Mouse (Mus musculus): ENCODE measurements at regions not wholly inside any gene's neighbourhood (a gene's known extent, or its start where the extent isn't known, plus 50 kb on each side); places are given as distances from the start of the nearest gene placed in this dataset.
A peak's percentile ranks its signal among the peaks of the same experiment; 100 is the strongest.

DNA sequence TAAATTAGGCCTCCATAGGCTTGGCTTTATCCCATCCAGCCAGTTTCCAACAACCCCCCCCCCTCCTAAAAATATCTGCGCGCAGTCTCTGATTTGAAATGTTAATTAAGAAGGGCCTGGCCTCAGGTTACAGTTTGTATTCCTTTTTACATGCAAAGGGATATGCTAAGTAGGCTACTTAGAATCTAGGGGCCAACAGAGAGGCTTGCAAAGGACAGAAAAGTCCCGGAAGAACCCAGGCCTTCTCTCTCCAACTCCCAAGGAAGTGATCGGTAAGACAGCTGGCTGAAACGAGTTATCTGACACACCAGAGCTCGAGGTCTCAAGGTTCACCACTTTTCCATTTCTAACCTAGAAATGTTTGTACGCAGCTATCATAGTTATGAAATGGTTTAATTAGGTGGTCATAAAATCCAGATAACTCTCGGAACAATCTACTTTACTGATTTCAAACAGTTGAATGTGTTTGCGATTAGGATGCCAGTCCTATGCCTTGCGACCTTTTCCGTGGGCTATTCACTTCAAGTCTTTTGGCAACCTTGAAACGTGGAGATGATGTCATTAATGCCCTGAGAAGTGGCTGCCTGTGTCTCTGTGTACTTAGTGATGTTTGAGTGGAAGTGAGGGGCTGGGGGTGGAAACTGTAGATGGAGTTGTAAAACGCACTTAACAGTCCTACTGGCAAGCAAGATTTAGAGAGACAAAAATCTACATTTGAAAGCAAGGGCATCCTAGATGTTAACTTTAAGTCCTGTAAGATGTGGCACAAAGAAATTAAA lies 1026.5 kb downstream of the Adgrl2 start:
- DNase-seq: no peak

DNA sequence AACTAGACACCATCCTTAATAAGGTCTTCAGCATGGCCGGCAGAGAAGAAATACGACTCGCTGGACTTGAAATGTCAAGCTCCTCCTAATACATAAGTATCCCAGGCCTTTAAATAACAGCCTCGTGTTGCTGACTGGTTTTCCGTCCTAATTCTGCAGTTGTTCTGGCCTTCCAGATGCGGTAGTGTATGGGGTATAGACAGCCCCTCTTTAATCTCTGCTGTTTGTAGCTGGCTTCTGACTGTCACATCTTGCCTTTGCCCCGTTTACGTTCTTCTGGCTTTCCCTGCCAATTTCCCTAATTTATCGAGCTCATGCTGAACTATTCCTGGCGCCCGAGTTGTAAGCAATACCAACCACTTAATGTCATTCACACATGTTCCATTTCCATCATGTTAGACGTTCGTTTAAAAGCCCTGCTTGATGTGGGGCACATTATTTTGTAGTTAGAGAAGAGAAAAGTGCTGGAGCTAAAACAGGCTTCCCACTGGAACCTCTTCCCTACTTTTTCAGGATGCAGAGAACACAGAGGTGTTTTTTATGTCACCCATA lies 1042.2 kb downstream of the Adgrl2 start:
- DNase-seq: no peak

DNA sequence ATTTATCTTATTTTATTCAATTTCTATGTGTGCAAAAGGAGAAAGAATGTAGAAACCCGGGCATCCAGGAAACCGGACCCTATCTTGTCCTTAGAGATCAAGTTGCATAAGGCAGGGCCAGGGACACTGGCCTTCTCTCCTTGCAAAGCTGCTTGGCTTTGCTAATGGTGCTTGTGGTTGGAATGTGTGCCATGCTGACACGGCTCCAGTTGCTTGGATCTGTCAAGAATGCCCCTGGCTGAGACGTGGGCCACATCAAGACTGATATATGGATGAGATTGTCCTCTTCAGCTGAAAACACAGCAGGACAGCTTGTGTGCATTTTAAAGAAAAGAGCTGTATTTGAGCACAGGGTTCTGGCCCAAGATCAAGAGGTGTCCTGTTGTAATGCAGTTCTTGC lies 1047.0 kb downstream of the Adgrl2 start:
- DNase-seq: no peak

DNA sequence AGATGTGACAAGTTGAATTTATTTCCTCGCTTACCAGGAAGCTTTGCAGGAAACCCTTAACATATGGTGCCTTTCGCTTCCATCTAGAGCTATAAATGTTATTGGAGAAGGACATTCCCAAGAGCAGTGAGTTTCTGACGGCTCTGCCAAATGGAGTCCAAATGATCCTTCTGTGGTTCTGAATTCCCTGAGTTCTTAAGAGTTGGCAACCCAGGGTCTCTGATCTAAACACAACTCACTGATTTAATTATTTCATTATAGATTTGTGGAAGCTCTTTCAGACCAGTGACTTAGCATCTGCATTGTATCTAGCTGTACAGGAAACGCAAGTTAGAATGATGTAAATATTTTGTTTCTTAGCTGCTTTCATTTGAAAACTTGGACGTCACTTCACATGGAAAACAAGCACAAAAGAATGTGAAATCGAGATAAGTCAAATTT lies 1059.5 kb downstream of the Adgrl2 start:
- DNase-seq: no peak

DNA sequence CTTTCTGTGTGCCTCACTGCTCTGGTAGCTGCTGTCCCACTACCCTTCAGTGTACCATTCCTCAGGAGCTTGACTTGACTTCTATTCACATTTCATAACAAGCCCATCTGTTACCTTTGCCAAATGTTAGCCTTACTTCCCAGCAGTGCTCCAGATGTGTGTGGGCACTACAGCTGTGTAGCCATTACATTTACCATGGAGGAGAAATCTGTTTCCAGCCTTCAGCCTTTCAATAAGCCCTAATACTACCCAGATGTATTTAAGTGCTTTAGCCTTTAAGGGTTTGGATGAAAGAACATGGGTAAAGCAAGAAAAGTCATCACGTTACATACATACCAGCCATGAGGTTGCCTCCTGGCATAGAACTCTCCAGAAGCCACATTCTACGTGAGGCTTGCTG lies 1068.0 kb downstream of the Ttll7 start:
- DNase-seq: no peak

DNA sequence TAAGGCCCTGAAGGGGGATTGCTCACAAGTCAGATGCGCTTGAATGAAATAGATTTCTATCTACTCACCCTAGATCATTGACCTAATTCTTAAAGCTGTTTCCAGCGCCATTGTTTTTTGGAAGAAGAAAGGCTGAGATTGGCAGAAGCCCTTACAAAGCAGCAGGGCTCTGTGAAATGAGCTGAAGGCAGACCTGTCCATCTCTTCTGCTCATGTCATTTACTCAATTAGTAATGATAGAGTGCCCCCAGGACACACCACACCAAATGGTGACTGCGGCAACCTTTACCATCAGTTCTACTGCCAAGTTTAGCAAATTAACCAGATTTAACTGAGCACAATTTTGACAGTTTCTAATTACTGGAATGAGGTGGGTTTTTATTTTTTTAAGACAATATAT lies 1067.5 kb downstream of the Ttll7 start:
- DNase-seq: no peak

DNA sequence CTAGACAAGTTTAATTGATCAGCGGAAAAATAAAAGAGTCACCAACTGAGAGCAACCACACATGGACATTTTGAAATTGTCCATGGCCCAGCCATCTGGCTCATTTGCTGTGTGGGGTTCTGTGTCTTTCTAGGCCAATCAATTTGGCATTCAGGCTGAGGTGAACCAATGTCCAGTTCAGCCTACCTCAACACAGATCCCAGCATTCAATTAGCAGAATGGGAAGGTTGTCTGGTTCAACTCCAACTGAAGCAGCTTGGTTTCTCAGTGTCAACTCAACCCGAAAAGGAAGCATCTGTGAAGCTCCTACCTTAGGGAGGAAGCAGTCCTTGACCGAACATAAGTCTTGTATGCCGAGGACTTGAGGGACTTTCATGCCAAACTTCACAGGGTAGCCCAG lies 1067.0 kb downstream of the Ttll7 start:
- DNase-seq: no peak

DNA sequence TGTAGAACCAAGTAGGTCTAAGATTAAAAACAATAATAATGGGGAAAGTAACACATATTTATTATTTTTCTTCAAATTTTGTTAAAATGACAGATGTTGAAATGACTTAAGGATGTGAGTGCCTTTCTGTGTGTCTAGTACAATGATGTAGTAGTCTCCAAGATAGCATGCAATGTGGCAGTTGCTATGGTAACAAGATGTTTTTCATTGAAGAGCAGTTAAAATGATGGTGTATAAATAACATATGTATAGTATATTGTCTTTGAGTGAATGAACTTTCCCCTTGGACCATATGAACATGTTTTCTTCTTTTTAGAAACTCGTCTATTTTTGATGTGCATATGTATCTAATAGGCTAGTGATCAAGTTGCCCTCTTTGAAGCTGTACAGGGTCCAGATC lies 1044.6 kb downstream of the Ttll7 start:
- no peak for DNase-seq

DNA sequence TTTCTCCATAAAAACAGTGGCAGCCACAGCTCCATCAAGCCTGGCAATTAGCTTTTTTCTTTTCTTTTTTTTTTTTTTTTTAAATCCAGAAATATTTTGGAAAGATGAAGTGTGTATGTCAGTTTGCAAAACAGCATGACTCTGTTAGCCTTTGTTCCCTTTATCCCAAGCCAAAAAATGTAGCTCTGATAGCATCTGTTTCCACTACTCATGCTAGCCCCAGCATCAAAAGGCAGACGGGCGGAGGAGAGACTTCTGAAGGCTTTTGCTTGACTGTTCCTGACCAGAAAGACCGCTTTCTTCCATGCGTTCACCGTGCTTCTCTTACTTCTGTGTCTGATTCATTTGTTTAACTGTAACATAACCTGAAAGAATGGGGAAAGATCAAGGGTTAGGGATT lies 1039.5 kb downstream of the Ttll7 start:
- no peak for DNase-seq

DNA sequence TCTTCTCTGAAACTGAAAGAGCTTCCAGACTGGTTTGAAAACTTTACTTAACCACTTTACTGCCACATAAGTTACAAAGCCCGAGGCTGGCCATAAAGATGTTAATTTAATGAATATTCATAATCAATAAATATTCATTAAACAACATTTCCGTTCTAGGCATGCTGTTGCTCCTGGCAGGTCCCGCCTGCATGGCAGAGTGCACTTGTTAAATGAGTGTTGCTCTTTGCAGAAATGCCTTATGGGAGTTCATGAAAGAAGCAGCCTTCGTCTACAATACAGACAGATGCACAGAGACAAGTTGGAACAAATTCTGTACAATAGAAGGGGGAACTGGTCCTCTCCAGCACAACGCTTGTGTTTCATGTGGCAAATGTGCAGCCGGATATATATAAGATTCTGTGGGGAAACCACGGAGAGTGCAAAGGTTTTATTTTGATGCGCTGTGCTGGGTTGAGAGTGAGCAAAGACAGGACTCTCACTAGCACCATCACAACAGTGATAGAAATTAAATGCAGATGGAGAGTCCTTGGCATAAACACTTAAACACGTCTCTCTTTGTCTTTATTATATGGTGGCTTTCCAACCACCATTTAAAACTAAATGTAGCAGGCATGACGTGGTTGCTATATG lies 1034.2 kb downstream of the Ttll7 start:
- no peak for DNase-seq

DNA sequence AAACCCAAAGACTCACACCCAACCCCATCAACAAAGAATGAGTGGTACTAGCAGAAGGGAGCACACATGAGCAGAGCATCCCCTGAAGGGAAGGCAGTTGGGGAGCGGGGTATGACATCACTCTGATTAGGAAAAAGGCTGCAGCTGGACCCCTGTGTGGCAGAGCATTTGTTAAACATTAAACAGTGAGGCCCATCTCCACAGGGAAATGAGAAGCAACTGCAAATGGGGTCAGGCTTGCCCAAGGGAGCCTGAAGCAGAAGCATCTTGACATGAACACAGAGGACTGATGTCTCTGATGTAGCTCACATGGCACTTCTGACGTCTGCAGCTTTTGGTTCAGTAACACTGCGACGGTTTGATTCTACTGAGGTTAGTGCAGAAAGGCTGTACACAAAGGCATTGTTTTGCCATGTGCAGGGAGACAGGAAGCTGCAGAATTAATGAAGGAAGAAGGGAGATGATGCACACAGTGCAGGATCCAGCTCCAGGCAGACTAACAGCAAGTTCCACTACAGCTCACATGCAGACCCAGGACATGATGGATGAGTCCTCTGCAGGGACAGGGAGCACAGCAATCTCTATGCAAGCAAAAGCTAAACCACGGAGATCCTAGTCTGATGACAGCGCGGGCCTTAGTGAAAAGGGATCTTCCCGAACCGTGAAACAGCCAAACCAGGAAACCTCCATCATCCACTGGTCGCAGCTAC lies 1030.9 kb downstream of the Ttll7 start:
- DNase-seq: no peak

DNA sequence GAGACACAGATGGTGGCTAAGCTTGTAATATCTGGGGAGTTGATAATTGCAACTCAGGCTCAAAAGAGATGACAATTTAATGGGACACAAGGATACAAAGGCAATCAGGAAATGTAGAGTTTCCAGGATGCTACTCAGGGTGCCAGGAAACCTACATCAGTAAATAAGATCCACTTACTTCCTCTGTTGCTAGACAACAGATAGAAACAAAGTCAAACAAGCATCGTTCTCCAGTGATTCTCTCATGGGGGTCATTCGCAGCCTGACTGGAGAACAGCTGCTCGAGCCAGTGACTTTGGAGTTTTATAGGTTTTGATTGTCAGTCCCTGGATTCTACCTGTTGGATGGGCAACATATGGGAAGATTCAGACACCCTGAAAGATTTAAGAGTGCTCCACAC lies 1026.5 kb downstream of the Ttll7 start:
- no peak for DNase-seq

DNA sequence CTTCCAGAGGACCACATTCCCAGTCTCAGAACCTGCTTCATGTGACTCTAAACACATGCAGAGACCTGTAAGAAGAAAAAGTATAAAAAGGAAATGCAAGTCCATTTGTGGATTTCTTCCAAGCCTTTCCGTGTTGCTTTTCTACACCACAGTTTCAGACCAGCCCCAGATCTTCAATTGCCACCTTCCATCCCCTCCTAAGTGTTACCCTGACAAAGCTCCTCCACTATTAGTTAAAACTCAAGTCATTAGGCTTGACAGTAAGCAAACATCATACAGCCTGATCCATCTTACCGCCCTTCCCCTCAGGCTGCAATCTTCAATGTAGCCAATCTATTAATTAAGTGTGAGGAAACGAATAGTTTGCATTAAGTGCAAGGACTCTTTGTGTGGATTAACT lies 1016.1 kb downstream of the Ttll7 start:
- DNase-seq: no peak

DNA sequence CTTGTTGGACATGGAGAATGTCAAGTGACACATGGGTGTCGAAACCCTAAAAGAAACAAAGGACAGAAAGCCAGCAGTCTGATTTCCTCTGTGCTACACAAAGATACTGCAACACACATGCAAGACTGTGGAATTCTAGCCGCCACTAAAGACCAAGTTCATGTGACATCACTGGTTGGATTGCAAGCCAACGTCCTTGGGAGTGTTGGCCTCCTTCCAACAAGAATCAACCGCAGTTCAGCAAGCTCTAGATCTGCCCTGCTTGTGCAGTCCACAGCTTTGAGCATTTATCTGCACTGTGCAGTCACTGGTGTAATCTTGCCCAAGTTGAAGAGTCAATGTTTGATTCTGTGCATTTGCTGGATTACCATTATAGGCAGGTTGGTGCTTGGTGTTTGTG lies 1001.2 kb downstream of the Ttll7 start:
- peak in 1 of 2 experiments; percentile 2 for DNase-seq

DNA sequence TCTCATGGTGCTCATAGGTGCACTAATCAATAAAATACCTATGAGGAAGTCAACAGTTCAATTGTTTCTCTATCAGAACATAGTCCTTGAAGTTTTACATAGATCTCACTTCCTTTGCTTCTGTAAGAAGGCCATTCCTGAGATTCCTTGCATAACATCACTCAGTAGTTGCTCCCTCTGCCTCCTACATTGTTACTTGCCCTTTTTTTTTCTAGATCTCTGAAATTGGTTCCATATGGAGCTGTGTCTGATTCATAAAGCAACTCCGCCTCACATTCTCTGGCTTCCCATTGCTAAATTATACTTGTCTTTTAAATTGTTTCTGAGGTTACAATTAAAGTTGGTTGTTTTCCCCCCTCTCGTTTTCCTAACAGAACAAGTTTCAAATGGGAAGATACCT lies 1000.7 kb downstream of the Ttll7 start:
- DNase-seq: no peak

DNA sequence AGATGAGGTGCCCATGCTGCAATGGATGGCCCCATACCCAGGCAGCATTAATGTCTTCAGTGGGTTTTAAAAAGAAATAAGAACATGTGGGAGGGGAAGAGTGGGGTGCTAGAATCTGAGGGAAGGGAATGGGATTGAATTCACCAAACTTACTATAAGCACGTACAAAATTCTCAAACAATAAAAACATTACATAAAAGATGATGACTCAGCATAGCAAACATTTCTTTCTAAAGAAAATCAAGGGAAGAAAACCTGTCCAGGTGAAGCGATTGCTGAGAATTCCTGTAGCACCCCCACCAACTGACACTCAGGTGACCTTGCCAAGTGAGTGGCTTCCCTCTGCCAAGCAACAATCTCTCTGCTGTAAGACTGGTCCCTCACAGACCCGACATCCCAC lies 989.2 kb downstream of the Ttll7 start:
- DNase-seq: no peak

DNA sequence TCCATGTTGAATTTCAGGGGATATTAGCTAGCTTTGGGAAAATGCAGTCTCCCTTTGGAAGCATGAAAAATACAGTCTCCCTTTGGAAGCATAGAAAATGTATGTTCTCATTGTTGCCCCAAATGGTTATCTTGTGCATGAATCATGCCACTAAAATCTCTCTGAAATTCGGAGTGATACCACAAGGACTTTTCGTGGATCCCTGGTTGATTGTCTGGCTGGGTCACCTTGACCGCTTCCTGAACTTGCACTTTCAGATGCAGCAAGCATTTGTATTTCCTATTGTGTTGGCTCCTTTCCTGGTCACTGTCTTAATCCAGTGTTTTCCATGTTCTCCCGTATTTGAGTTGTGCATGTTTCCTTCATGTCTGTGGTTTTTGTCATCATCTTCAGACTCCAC lies 986.6 kb downstream of the Ttll7 start:
- DNase-seq: no peak

DNA sequence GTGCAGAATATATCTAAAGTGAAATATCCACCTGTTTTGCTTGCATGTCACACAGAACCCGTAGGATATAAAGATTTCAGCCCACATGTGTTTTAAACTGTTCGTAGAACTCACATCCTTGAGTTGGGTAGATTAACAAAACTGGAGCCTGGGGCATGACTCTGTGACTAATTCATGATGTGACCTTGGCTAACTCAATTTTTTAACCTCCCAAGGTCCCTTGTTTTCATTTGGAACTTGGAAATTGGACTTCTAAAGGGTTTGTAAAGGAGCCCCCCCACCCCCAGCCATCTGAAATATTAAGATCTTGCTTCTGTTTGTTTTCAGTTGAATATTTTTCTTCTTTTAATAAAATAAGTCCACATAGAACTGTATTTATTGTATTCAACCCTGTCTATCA lies 983.5 kb downstream of the Ttll7 start:
- no peak for DNase-seq

DNA sequence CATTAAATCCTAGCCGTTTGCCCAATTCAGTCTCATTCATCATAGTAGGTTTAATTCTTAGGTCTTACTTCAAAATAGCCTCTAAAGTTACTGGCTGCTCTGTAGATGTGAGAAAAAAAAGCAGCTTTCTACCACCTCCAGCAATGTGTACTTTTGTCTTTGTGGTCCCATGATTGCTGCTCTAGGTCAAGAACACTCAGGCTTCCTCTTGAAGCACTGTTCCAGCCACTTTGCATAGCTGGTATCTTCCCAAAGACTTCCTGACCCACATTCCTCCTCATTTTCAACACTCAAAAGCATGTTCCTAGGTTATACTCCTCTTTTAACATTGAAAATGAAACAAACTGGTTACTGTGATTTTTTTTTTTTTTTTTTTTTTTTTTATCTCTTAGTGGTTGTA lies 973.2 kb downstream of the Ttll7 start:
- no peak for DNase-seq

DNA sequence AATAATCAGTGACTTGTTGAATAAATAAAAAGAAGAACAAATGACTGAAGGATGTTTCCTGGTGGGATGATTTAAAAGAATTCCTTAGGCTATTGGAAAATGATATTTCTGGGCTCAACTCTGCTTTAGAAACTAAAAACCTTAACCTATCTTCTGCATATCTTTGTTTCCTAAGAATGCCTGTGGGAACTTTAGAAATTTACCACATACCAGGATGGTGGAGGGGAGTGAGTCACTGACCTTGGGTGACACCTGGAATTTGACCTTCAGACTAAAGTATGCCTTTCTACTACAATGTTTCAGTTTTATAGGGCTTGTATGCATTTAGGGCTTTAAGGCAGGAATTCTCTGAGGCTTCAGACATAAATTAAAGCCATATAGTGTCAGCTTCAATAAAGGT lies 972.3 kb downstream of the Ttll7 start:
- no peak for DNase-seq

DNA sequence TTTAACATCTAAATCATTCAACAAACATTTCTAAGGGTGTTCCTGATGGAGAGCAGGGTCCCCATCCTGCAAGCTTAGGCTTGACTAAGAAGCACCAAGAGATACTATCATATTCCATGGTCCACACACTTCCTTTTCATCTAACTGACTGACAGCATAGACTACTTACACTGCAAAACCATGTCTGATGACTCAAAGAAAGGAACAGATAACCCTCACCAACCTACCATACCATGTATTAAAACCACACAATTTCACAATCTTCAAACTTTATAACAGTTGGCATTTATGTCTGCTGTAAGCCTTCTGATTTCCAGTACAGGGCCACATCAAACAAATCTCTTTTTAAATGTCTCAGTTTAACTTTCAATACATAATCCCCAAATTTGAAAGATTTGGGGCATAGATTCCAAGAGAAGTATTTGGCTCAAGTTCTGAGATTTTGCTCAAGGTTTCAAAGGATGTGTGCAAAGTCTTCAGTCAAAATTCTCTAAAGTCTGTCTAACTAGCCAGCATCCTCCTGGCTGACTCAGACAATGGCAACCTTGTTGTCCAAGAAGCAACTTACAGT lies 962.0 kb downstream of the Ttll7 start:
- no peak for DNase-seq

DNA sequence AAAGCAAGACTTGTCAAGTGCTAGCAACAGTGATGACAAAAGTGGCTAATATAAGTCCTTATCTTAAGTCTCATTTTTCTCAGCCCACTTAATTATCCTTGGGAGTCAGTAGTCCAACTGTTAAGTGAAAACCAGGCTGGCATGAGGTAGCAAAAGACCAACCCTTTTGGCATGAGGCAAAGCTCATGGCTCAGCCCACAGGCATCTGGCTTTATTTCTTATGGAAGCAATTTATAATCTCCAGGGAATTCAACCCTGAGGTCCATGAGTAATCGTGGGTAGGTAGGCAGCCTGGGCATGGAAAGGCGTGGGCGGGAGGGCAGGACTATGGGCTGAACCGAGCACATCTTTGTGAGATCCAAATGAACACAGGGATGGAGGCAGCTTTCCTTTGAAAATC lies 950.4 kb downstream of the Ttll7 start:
- no peak for DNase-seq

DNA sequence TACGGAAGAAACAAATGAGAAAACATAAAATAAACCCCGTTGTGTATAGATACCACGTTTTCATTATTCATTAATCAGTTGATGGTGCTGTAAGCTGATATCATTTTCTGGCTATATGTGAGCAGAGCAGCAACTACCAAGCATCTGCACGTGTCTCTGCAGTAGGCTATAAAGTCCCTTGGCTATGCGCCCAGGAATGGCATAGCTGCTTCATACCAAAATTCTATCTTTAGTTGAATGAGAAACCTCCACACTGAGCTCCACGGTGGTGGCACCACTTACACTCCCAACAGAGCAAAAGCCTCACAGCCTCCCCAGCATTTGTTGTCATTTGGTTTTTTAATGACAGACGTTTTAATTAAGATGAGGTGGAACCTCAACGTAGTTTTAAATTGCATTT lies 944.4 kb downstream of the Ttll7 start:
- no peak for DNase-seq

DNA sequence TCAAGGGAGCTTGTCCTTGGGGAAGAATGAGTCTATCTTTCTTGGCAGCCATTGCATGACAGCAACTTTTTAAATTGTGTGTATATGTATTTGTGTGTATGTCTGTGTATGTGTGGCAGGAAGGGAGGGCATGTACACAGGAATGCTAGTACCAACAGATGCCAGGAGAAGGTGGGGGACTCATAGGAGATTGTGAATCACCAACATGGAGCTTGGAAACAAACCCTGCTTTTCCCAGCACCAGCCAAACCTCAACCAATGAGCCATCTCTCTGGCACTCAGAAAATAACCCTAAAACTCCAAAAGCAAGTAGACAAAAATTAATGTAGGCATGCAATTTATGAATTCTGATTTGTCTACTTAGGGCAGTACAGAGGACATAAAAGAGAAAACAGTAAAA lies 942.9 kb downstream of the Ttll7 start:
- DNase-seq: no peak

All from kidney, postnatal 36 days (tissue).